Mouse (Mus musculus) hindbrain, embryonic 16.5 days (tissue): ENCODE measurements around the gene St6galnac6. TPM values are rescaled to one million over a fixed set of nuclear protein-coding genes. Genes with fewer than 3 reads are reported as not detected.

Experiments
- ATAC-seq: fragments of 200-750 bp; cut with Nextera tagmentation; 2 replicates; pipeline ENCODE4 v1.8.0; 2017; ENCODE audit warnings: moderate TSS enrichment, moderate library complexity
- H3K27ac ChIP-seq: fragments of 300-500 bp; sonication (generic); 2 replicates; pipeline ENCODE4 v1.5.1; 2014; ENCODE audit warnings: low read depth, mild to moderate bottlenecking, control low read depth, low read length, moderate library complexity
- H3K27me3 ChIP-seq: fragments of 300-500 bp; sonication (generic); replicated peaks from 2 replicates; pipeline ENCODE4 v1.6.1; 2014; ENCODE audit warnings: low read length; ENCODE audit not compliant: control insufficient read depth, insufficient read depth
- H3K36me3 ChIP-seq: fragments of 300-500 bp; sonication (generic); 2 replicates; pipeline ENCODE4 v1.6.1; 2014; ENCODE audit warnings: mild to moderate bottlenecking, low read length, moderate library complexity, mixed read lengths; ENCODE audit not compliant: control insufficient read depth, insufficient read depth
- H3K4me1 ChIP-seq: fragments of 300-500 bp; sonication (generic); 2 replicates; pipeline ENCODE4 v1.6.1; 2014; ENCODE audit warnings: low read depth, low read length; ENCODE audit not compliant: control insufficient read depth, insufficient read depth
- H3K4me2 ChIP-seq: fragments of 300-500 bp; sonication (generic); 2 replicates; pipeline ENCODE4 v1.6.1; 2014; ENCODE audit warnings: mild to moderate bottlenecking, low read length, control low read depth, moderate library complexity
- H3K4me3 ChIP-seq: fragments of 300-500 bp; sonication (generic); 2 replicates; pipeline ENCODE4 v1.5.1; 2014; ENCODE audit warnings: mild to moderate bottlenecking, low read length, control low read depth, moderate library complexity
- H3K9ac ChIP-seq: fragments of 300-500 bp; sonication (generic); 2 replicates; pipeline ENCODE4 v1.6.1; 2014; ENCODE audit warnings: low read depth, mild to moderate bottlenecking, control low read depth, low read length, moderate library complexity
- H3K9me3 ChIP-seq: fragments of 300-500 bp; sonication (generic); 2 replicates; pipeline ENCODE4 v1.6.1; 2014; ENCODE audit warnings: mild to moderate bottlenecking, low read length, moderate library complexity; ENCODE audit not compliant: control insufficient read depth
- WGBS: fragments of 180-500 bp; shearing (Covaris S2); extraction: QIAGEN DNeasy Blood & Tissue Kit; methylation state at CpG from one replicate; pipeline ENCODE4 v1.1.7; 2014; 5-methylcytosine and 5-hydroxymethylcytosine counted together
- polyA plus RNA-seq: library from polyadenylated mRNA; unstranded; fragments of >200 nt; fragmentation: Nextera tagmentation; extraction: Ambion mirVana; gene quantifications from 2 replicates; pipeline ENCODE4 v1.2.1, GENCODE M21; 2015

Gene St6galnac6
- polyA plus RNA-seq, 1 experiment from 2014 or later, result 35.4 TPM

- H3K9me3 ChIP-seq, result no peaks in the 10 kb centered on the region
- peak overlapping the region; percentile 46 for H3K4me2 ChIP-seq
- 32% methylated on average over 19 of the region's 19 CpGs for WGBS
- peaks cover 9% of the 10 kb centered on the region for H3K4me1 ChIP-seq
- H3K27ac ChIP-seq, result 0 out of 2 replicates have a peak overlapping the region, but pooled peaks have one; percentile 10
- no peak overlapping the region for H3K9ac ChIP-seq
- H3K27me3 ChIP-seq, result peaks cover 6% of the 10 kb centered on the region
- no peaks in the 10 kb centered on the region for H3K36me3 ChIP-seq
- H3K4me3 ChIP-seq, result peak overlapping the region; percentile 24
- peak; percentile 69 for ATAC-seq
Observed at GRCm38 (mm10) chr2:32581450-32582095, 17.9 kb upstream of the St6galnac6 start.

- Histone ChIP-seq H3K4me3 (peak overlapping the region; percentile 35), H3K36me3 (no peaks in the 10 kb centered on the region), H3K27ac (peak overlapping the region; percentile 41; the same call in 1 of the 2 replicates), H3K4me1 (peaks cover 18% of the 10 kb centered on the region), H3K9ac (peak overlapping the region; percentile 58), H3K9me3 (no peaks in the 10 kb centered on the region), H3K27me3 (peaks cover under 1% of the 10 kb centered on the region; the same call in 1 of the 2 replicates), H3K4me2 (peak overlapping the region; percentile 67)
- WGBS, result 14% methylated on average over 37 of the region's 37 CpGs
- peak; percentile 73 for ATAC-seq
Observed at GRCm38 (mm10) chr2:32582830-32583799, 16.4 kb upstream of the St6galnac6 start.

- no peak for ATAC-seq
- no peaks in the 10 kb centered on the region for H3K9me3 ChIP-seq
- 84% methylated on average over 7 of the region's 7 CpGs for WGBS
Observed at GRCm38 (mm10) chr2:32585149-32585714, 14.3 kb upstream of the St6galnac6 start.

GRCm38 (mm10) chr2:32586871-32587351 lies 12.6 kb upstream of the St6galnac6 start, which contains the start of gene St6galnac4:
Gene St6galnac4 (plus strand): TSS chr2:32587095.
- Histone ChIP-seq H3K36me3 (no peaks in the 10 kb centered on the region), H3K4me1 (peaks cover 27% of the 10 kb centered on the region), H3K27me3 (no peaks in the 10 kb centered on the region), H3K4me2 (peak within 1 kb of the TSS; percentile 76), H3K4me3 (peak within 1 kb of the TSS; percentile 71), H3K9ac (peak within 1 kb of the TSS; percentile 85), H3K27ac (peak within 1 kb of the TSS; percentile 74; the same call in 1 of the 2 replicates), H3K9me3 (no peaks in the 10 kb centered on the region)
- ATAC-seq, result peak; percentile 82
- WGBS, result 0% methylated on average over 21 of the region's 38 CpGs

More at GRCm38 (mm10) chr2:32585149-32585714, 14.3 kb upstream of the St6galnac6 start:
- H3K4me1 ChIP-seq, result peaks cover 27% of the 10 kb centered on the region
- no peak overlapping the region for H3K9ac ChIP-seq
- no peaks in the 10 kb centered on the region for H3K36me3 ChIP-seq
- no peaks in the 10 kb centered on the region for H3K27me3 ChIP-seq
- no peak overlapping the region for H3K4me3 ChIP-seq
- no peak overlapping the region for H3K4me2 ChIP-seq
- no peak overlapping the region for H3K27ac ChIP-seq

- H3K36me3 ChIP-seq, result no peaks in the 10 kb centered on the region
- H3K4me1 ChIP-seq, result peaks cover 26% of the 10 kb centered on the region
- WGBS, result 43% methylated on average over 9 of the region's 9 CpGs
- H3K9ac ChIP-seq, result peak overlapping the region; percentile 85
- peak overlapping the region; percentile 71 for H3K4me3 ChIP-seq
- H3K27ac ChIP-seq, result no peak overlapping the region
- H3K27me3 ChIP-seq, result no peaks in the 10 kb centered on the region
- ATAC-seq, result no peak
- no peaks in the 10 kb centered on the region for H3K9me3 ChIP-seq
- H3K4me2 ChIP-seq, result peak overlapping the region; percentile 76
Observed at GRCm38 (mm10) chr2:32587731-32588321, 11.7 kb upstream of the St6galnac6 start.

GRCm38 (mm10) chr2:32589213-32589795 lies 10.2 kb upstream of the St6galnac6 start:
- H3K36me3 ChIP-seq, result no peaks in the 10 kb centered on the region
- no peak overlapping the region for H3K4me3 ChIP-seq
- peak; percentile 12; the same call in 1 of the 2 replicates for ATAC-seq
- peaks cover 21% of the 10 kb centered on the region for H3K4me1 ChIP-seq
- 54% methylated on average over 11 of the region's 11 CpGs for WGBS
- H3K27me3 ChIP-seq, result no peaks in the 10 kb centered on the region
- H3K9ac ChIP-seq, result 0 out of 2 replicates have a peak overlapping the region, but pooled peaks have one; percentile 21
- H3K4me2 ChIP-seq, result peak overlapping the region; percentile 21; the same call in 1 of the 2 replicates
- peak overlapping the region; percentile 9; the same call in 1 of the 2 replicates for H3K27ac ChIP-seq
- H3K9me3 ChIP-seq, result no peaks in the 10 kb centered on the region

- Histone ChIP-seq H3K4me1 (peaks cover 21% of the 10 kb centered on the region), H3K9me3 (no peaks in the 10 kb centered on the region), H3K4me2 (no peak overlapping the region), H3K27ac (no peak overlapping the region; the same call in 1 of the 2 replicates), H3K4me3 (no peak overlapping the region), H3K27me3 (no peaks in the 10 kb centered on the region), H3K9ac (no peak overlapping the region), H3K36me3 (peaks cover 5% of the 10 kb centered on the region; the same call in 1 of the 2 replicates)
- whole genome bisulfite sequencing, result 72% methylated on average over 10 of the region's 10 CpGs
- ATAC-seq, result no peak
Observed at GRCm38 (mm10) chr2:32590224-32590623, 9.3 kb upstream of the St6galnac6 start.

GRCm38 (mm10) chr2:32591249-32591648 lies 8.3 kb upstream of the St6galnac6 start:
- 71% methylated on average over 6 of the region's 6 CpGs for WGBS
- no peaks in the 10 kb centered on the region for H3K9me3 ChIP-seq
- no peak overlapping the region for H3K9ac ChIP-seq
- no peak overlapping the region for H3K4me2 ChIP-seq
- H3K27me3 ChIP-seq, result no peaks in the 10 kb centered on the region
- H3K36me3 ChIP-seq, result peaks cover 5% of the 10 kb centered on the region; the same call in 1 of the 2 replicates
- H3K4me3 ChIP-seq, result no peak overlapping the region
- ATAC-seq, result no peak
- H3K4me1 ChIP-seq, result peaks cover 21% of the 10 kb centered on the region
- no peak overlapping the region for H3K27ac ChIP-seq
